Mouse (Mus musculus) C2C12 (cell line): Measurements from ENCODE around the gene Flywch1. TPM values are rescaled to one million over a fixed set of nuclear protein-coding genes. Genes with fewer than 3 reads are reported as not detected.
A peak's percentile ranks its signal among the peaks of the same experiment; 100 is the strongest.
"Not testable (repeated sequence)": the region's sequence is repeated elsewhere in the genome, so short reads cannot be mapped to it uniquely, and the experiment has no call there.

ENCODE experiments used
- H3K27me3 ChIP-seq: one replicate; pipeline ENCODE4 v1.6.1; 2011; ENCODE audit not compliant: control insufficient read depth, insufficient read depth, insufficient read length
- H3K36me3 ChIP-seq: one replicate; pipeline ENCODE4 v1.6.1; 2011; ENCODE audit not compliant: control insufficient read depth, insufficient read depth
- H3K4me3 ChIP-seq: one replicate; pipeline ENCODE4 v1.5.1; 2011; ENCODE audit warnings: mild to moderate bottlenecking, control low read depth; ENCODE audit not compliant: poor library complexity, insufficient read depth, severe bottlenecking
- H3K79me2 ChIP-seq: one replicate; pipeline ENCODE4 v1.6.1; 2011; ENCODE audit not compliant: control insufficient read depth, insufficient read depth
- H3K79me3 ChIP-seq: one replicate; pipeline ENCODE4 v1.6.1; 2011; ENCODE audit warnings: low read depth, control low read depth
- H3ac ChIP-seq: one replicate; pipeline ENCODE3; 2011; ENCODE audit warnings: low read depth; ENCODE audit not compliant: control insufficient read depth, insufficient read length
- CEBPB ChIP-seq: IDR thresholded peaks from one replicate; pipeline ENCODE4 v1.6.1; 2011; ENCODE audit warnings: low read depth, mild to moderate bottlenecking, control low read depth, moderate library complexity
- CTCF ChIP-seq: IDR thresholded peaks from one replicate; pipeline ENCODE4 v1.5.1; 2011; ENCODE audit not compliant: control insufficient read depth, insufficient read depth, insufficient read length
- FOSL1 ChIP-seq: IDR thresholded peaks from one replicate; pipeline ENCODE4 v1.8.0; 2011; ENCODE audit warnings: mild to moderate bottlenecking, low read length; ENCODE audit not compliant: poor library complexity, insufficient read depth, severe bottlenecking
- MAX ChIP-seq: IDR thresholded peaks from one replicate; pipeline ENCODE4 v1.6.1; 2011; ENCODE audit warnings: mild to moderate bottlenecking, control low read depth
- MYOD1 ChIP-seq: IDR thresholded peaks from one replicate; pipeline ENCODE4 v1.6.1; 2011; ENCODE audit warnings: low read depth; ENCODE audit not compliant: control insufficient read depth, insufficient read length
- MYOG ChIP-seq: IDR thresholded peaks from one replicate; pipeline ENCODE4 v1.6.1; 2011; ENCODE audit not compliant: control insufficient read depth, insufficient read length; ENCODE audit errors: extremely low read depth
- USF1 ChIP-seq: IDR thresholded peaks from one replicate; pipeline ENCODE4 v1.6.1; 2011; ENCODE audit warnings: low read depth, mild to moderate bottlenecking, control low read depth, moderate library complexity
- polyA plus RNA-seq: library from polyadenylated mRNA; unstranded; fragments of >200 nt; fragmentation: generic; extraction: Trizol; gene quantifications from one replicate; pipeline ENCODE4 v1.2.1, GENCODE M21; 2012; ENCODE audit warnings: missing spikeins

Flywch1 gene
- polyA plus RNA-seq, 1 experiment = 92.5 TPM

GRCm38 (mm10) chr17:23774090-23774489, 2.7 kb upstream of the Flywch1 start:
- Histone ChIP-seq H3K4me3 (no peak overlapping the region), H3K79me3 (peaks cover 7% of the 10 kb centered on the region), H3K79me2 (peaks cover 18% of the 10 kb centered on the region), H3ac (no peak overlapping the region), H3K36me3 (no peaks in the 10 kb centered on the region), H3K27me3 (peaks cover 7% of the 10 kb centered on the region)
- TF ChIP-seq MYOG (no peak), CTCF (peak; percentile 43), MAX (no peak)

- Histone ChIP-seq H3K79me3 (peaks cover 7% of the 10 kb centered on the region), H3K4me3 (no peak overlapping the region), H3K27me3 (peaks cover 4% of the 10 kb centered on the region), H3ac (no peak overlapping the region), H3K36me3 (no peaks in the 10 kb centered on the region), H3K79me2 (peaks cover 18% of the 10 kb centered on the region)
- no peak for TF ChIP-seq USF1
- TF ChIP-seq MAX = no peak
- no peak for TF ChIP-seq CEBPB
- TF ChIP-seq FOSL1 = no peak
- no peak for TF ChIP-seq MYOD1
- TF ChIP-seq CTCF = no peak
- no peak for TF ChIP-seq MYOG
Measured at GRCm38 (mm10) chr17:23773676-23774075, 2.3 kb upstream of the Flywch1 start.

GRCm38 (mm10) chr17:23772219-23772556, 786 bp upstream of the Flywch1 start:
- not testable (repeated sequence) for H3K36me3 ChIP-seq, H3K27me3 ChIP-seq, H3ac ChIP-seq, H3K4me3 ChIP-seq, H3K79me3 ChIP-seq
- peaks cover 18% of the 10 kb centered on the region for H3K79me2 ChIP-seq

- peak overlapping the region; percentile 86 for H3ac ChIP-seq
- TF ChIP-seq CEBPB (no peak), MYOD1 (no peak), USF1 (no peak), MYOG (no peak), CTCF (no peak), MAX (no peak), FOSL1 (no peak)
- H3K27me3 ChIP-seq = no peaks in the 10 kb centered on the region
- H3K79me2 ChIP-seq = peaks cover 18% of the 10 kb centered on the region
- H3K4me3 ChIP-seq = peak overlapping the region; percentile 52
- H3K36me3 ChIP-seq = no peaks in the 10 kb centered on the region
- H3K79me3 ChIP-seq = peaks cover 7% of the 10 kb centered on the region
Measured at GRCm38 (mm10) chr17:23770896-23771283, 512 bp downstream of the Flywch1 start.

GRCm38 (mm10) chr17:23770493-23770892, 909 bp downstream of the Flywch1 start:
- Histone ChIP-seq H3K36me3 (no peaks in the 10 kb centered on the region), H3K79me2 (peaks cover 18% of the 10 kb centered on the region), H3K27me3 (no peaks in the 10 kb centered on the region), H3K4me3 (peak overlapping the region; percentile 52), H3ac (no peak overlapping the region), H3K79me3 (peaks cover 7% of the 10 kb centered on the region)
- TF ChIP-seq MYOG (no peak), MYOD1 (no peak), CEBPB (no peak), FOSL1 (no peak), MAX (no peak), USF1 (no peak)

- Histone ChIP-seq H3K79me2 (no peaks in the 10 kb centered on the region), H3K4me3 (no peak overlapping the region), H3K36me3 (peaks cover 35% of the 10 kb centered on the region), H3K27me3 (no peaks in the 10 kb centered on the region), H3ac (no peak overlapping the region), H3K79me3 (no peaks in the 10 kb centered on the region)
- TF ChIP-seq FOSL1 (no peak), USF1 (no peak), CEBPB (no peak), MYOD1 (no peak), CTCF (no peak), MYOG (no peak), MAX (no peak)
Measured at GRCm38 (mm10) chr17:23762976-23763375, 8.4 kb downstream of the Flywch1 start.
